Mouse (Mus musculus) ES-E14 (cell line): Measurements from ENCODE around the gene Pax3. TPM values are rescaled to one million over a fixed set of nuclear protein-coding genes. Genes with fewer than 3 reads are reported as not detected.

ENCODE experiments used
- DNase-seq: peaks from one replicate; pipeline ENCODE4 v3.0.0-alpha.2; 2013; ENCODE audit warnings: low read depth, low spot score
- H3K27ac ChIP-seq: 2 replicates; pipeline ENCODE4 v1.5.1; 2012; ENCODE audit warnings: low read depth, mild to moderate bottlenecking, low read length, moderate library complexity, mixed read lengths; ENCODE audit not compliant: poor library complexity, insufficient read depth, severe bottlenecking
- H3K36me3 ChIP-seq: 2 replicates; pipeline ENCODE4 v1.6.1; 2012; ENCODE audit warnings: mild to moderate bottlenecking, low read length, moderate library complexity, mixed read lengths; ENCODE audit not compliant: control insufficient read depth, poor library complexity, insufficient read depth, severe bottlenecking
- H3K4me1 ChIP-seq, 2 experiments: fragments of 150-350 bp in 1 of 2; sonication (generic) in 1 of 2; 2 replicates each; pipeline ENCODE4 v1.6.1; 2012; ENCODE audit warnings: low read length in 2 of 2, mild to moderate bottlenecking in 1 of 2, mixed read lengths in 1 of 2; ENCODE audit not compliant: control insufficient read depth in 2 of 2, insufficient read depth in 2 of 2, poor library complexity in 1 of 2
- H3K4me3 ChIP-seq, 2 experiments: fragments of 150-350 bp in 1 of 2; sonication (generic) in 1 of 2; 2 replicates each; pipeline ENCODE4 v1.5.1; 2012; ENCODE audit warnings: low read length in 2 of 2, low read depth in 1 of 2, mild to moderate bottlenecking in 1 of 2, mixed read lengths in 1 of 2; ENCODE audit not compliant: insufficient read depth in 1 of 2, poor library complexity in 1 of 2, severe bottlenecking in 1 of 2
- H3K9ac ChIP-seq: 2 replicates; pipeline ENCODE4 v1.6.1; 2012; ENCODE audit warnings: low read depth, mild to moderate bottlenecking, low read length, mixed read lengths; ENCODE audit not compliant: poor library complexity, insufficient read depth, severe bottlenecking
- H3K9me3 ChIP-seq: fragments of 150-350 bp; sonication (generic); 2 replicates; pipeline ENCODE4 v1.6.1; 2012; ENCODE audit warnings: low read depth, mild to moderate bottlenecking, low read length; ENCODE audit not compliant: control insufficient read depth, insufficient read depth
- CHD2 ChIP-seq: IDR thresholded peaks from 2 replicates; pipeline ENCODE4 v1.6.1; 2014; ENCODE audit warnings: mild to moderate bottlenecking, low read depth, low read length, inconsistent platforms
- HCFC1 ChIP-seq: IDR thresholded peaks from 2 replicates; pipeline ENCODE4 v1.6.1; 2012; ENCODE audit warnings: low read length, inconsistent platforms, borderline replicate concordance; ENCODE audit not compliant: insufficient read depth
- MAFK ChIP-seq: IDR thresholded peaks from 2 replicates; pipeline ENCODE4 v1.6.1; 2014; ENCODE audit warnings: mild to moderate bottlenecking, low read depth, low read length, inconsistent platforms; ENCODE audit not compliant: insufficient read depth
- ZC3H11A ChIP-seq: IDR thresholded peaks from 2 replicates; pipeline ENCODE4 v1.6.1; 2012; ENCODE audit warnings: low read depth, mild to moderate bottlenecking, inconsistent platforms, low read length, borderline replicate concordance
- ZNF384 ChIP-seq: IDR thresholded peaks from 2 replicates; pipeline ENCODE4 v1.6.1; 2012; ENCODE audit warnings: low read depth, low read length, inconsistent platforms
- in situ Hi-C, 2 experiments: fragments of 600-800 bp; cut with MboI; formaldehyde crosslinking; loops; one replicate each; pipeline ENCODE4 v1.15.1; 2025; ENCODE audit warnings: low sequenced_read_pairs in 2 of 2, inconsistent platforms in 1 of 2; ENCODE audit not compliant: unreplicated experiment in 2 of 2
- total RNA-seq: library from RNA; depleted of rRNA; stranded (reverse); fragments of 300-350 nt; gene quantifications from 2 replicates; pipeline ENCODE4 v1.2.3, GENCODE M21; 2012

Pax3 gene
- total RNA-seq, 1 experiment = 0.71 TPM

GRCm38 (mm10) chr1:78187788-78188173 is 9.2 kb downstream of the Pax3 start:
- no peaks in the 10 kb centered on the region for H3K36me3 ChIP-seq
- no peaks in the 10 kb centered on the region for H3K9me3 ChIP-seq
- no peak for DNase-seq
- H3K9ac ChIP-seq = no peak overlapping the region
- 0 out of 4 replicates have a peak, but pooled peaks cover 0 to 2% of the 10 kb centered on the region in 2 experiments for H3K4me1 ChIP-seq
- H3K4me3 ChIP-seq = no peak overlapping the region
- no peak for TF ChIP-seq CHD2
- no peak for TF ChIP-seq MAFK
- no peak for TF ChIP-seq ZC3H11A
- no peak for TF ChIP-seq ZNF384
- TF ChIP-seq HCFC1 = no peak
- no peak overlapping the region for H3K27ac ChIP-seq
- in situ Hi-C loops = no loop called here

- Histone ChIP-seq H3K9ac (no peak overlapping the region), H3K36me3 (no peaks in the 10 kb centered on the region), H3K9me3 (no peaks in the 10 kb centered on the region), H3K27ac (no peak overlapping the region), H3K4me1 (0 out of 4 replicates have a peak, but pooled peaks cover 0 to 2% of the 10 kb centered on the region in 2 experiments), H3K4me3 (no peak overlapping the region)
- no peak for TF ChIP-seq ZC3H11A
- TF ChIP-seq HCFC1 = no peak
- TF ChIP-seq CHD2 = no peak
- no peak for TF ChIP-seq ZNF384
- no peak for TF ChIP-seq MAFK
- no peak for DNase-seq
- in situ Hi-C loops = no loop called here
Observed at GRCm38 (mm10) chr1:78187122-78187787, 9.7 kb downstream of the Pax3 start.

- in situ Hi-C loops = no loop called here
- Histone ChIP-seq H3K4me1 (no peaks in the 10 kb centered on the region), H3K9ac (no peak overlapping the region), H3K4me3 (no peak overlapping the region), H3K27ac (no peak overlapping the region), H3K9me3 (no peaks in the 10 kb centered on the region), H3K36me3 (no peaks in the 10 kb centered on the region)
- DNase-seq = no peak
- TF ChIP-seq CHD2 = no peak
- no peak for TF ChIP-seq ZNF384
- TF ChIP-seq ZC3H11A = no peak
- TF ChIP-seq MAFK = no peak
- no peak for TF ChIP-seq HCFC1
Observed at GRCm38 (mm10) chr1:78182954-78183353, 14.0 kb downstream of the Pax3 start.

- H3K4me3 ChIP-seq = no peak overlapping the region
- no peak for DNase-seq
- in situ Hi-C loops = no loop called here
Observed at GRCm38 (mm10) chr1:78181882-78182281, 15.1 kb downstream of the Pax3 start.

GRCm38 (mm10) chr1:78172334-78172733 is 24.6 kb downstream of the Pax3 start:
- no peak for DNase-seq
- Histone ChIP-seq H3K4me3 (no peak overlapping the region), H3K9ac (no peak overlapping the region), H3K36me3 (no peaks in the 10 kb centered on the region), H3K4me1 (peaks cover 0 to 3% of the 10 kb centered on the region in 2 experiments; a peak in 1 of 4 replicates), H3K27ac (no peak overlapping the region), H3K9me3 (no peaks in the 10 kb centered on the region)
- in situ Hi-C loops = no loop called here
- TF ChIP-seq HCFC1 = no peak
- TF ChIP-seq MAFK = no peak
- TF ChIP-seq CHD2 = no peak
- no peak for TF ChIP-seq ZNF384
- TF ChIP-seq ZC3H11A = no peak

More at GRCm38 (mm10) chr1:78181882-78182281, 15.1 kb downstream of the Pax3 start:
- Histone ChIP-seq H3K9me3 (no peaks in the 10 kb centered on the region), H3K36me3 (no peaks in the 10 kb centered on the region), H3K9ac (no peak overlapping the region), H3K27ac (no peak overlapping the region), H3K4me1 (no peaks in the 10 kb centered on the region)
- TF ChIP-seq CHD2 (no peak), HCFC1 (no peak), ZNF384 (no peak), MAFK (no peak), ZC3H11A (no peak)
